Mouse (Mus musculus) lung, postnatal 4 days (tissue): ENCODE data around the gene Grik4.
A peak's percentile ranks its signal among the peaks of the same experiment; 100 is the strongest.

Experiments
- DNase-seq, 2 experiments: peaks; one replicate each; pipeline ENCODE4 v3.0.0; 2021

The Grik4 gene

DNA sequence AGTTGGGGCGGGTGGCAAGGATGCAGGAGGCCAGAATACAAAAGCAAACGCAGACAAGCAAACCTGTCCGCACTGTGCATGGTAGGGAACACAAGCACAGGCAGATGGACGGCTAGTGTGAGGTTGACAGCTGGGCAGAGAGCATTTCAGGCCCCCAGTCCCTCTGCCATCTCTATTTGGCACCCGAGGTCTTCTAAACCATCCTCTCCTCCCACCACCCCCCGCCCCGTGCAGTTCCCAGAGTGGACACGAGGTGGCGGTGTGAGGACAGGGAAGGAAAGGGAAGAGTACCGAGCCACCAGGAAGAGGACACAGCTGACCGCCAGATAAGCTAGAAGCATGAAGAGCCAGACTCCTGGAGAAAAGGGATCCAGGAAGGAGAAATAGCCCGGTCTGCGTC is 394.2 kb downstream of the Grik4 start:
- peak; percentile 69 to 82 for DNase-seq

DNA sequence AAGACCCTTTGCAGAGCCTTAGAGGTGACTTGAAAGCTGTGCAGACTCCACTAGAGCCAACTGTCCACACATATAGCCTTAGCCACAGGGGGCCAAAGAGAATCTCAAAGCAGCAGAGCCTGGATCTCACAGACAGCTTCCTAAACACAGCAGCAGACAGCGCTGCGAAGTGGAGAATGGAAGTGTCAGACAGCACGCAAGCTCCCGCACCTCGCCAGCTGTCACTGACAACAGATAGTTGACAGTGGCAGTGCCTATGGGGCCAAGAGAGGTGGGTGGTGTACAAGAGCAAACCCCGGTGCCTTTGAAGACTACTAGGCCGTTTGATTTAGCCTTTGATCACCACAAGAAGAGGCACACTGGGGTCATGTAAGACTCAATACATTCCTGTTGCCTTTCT is 395.3 kb downstream of the Grik4 start:
- DNase-seq: no peak

GRCm38 (mm10) chr9:42544521-42544920 is 399.8 kb downstream of the Grik4 start:
- no peak for DNase-seq

DNA sequence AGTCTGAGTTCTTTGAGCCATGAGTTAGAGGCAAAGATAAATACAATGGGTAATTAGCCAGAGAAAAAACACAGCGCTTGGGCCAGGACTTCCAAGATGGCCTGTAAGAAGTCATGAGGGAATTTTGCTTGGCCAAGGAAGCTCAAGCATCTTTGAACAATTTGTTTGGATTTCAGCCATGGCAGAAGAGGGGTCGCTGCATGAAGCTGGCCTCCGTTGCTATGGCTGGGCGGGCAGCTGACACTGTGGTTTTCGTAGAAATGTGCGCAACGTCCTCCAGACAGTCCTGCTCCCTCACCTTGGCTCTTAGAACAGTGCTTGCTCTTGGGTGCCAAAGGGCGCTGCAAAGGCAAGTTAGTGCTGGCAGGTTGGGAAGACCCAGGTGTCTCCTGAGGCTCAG is 410.8 kb downstream of the Grik4 start:
- no peak for DNase-seq

GRCm38 (mm10) chr9:42533041-42533440 is 411.3 kb downstream of the Grik4 start:
- DNase-seq: no peak

DNA sequence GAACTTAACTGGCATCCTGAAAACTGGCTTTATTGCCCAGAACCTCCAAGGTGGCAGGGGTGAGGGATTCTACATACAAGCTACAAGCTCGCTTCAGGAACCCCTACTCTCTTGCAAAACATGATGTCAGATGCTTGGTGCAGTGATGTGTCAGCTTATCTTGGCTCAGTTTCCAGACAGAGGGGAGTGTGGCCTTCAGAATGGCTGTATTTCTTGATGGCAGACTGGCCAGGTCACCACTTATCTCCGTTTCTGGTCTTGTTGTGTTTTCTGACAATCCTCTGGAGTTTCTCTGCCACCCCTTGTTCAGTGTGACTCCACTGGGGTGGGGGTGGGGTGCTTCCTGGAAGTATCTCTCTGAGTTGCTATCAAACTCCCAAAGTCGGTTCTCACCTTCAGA is 412.3 kb downstream of the Grik4 start:
- no peak for DNase-seq

- DNase-seq: no peak
Measured at GRCm38 (mm10) chr9:42530221-42531152, 413.8 kb downstream of the Grik4 start.

GRCm38 (mm10) chr9:42520587-42521084 is 423.7 kb downstream of the Grik4 start:
- DNase-seq: peak; percentile 47 to 70

- no peak for DNase-seq
Measured at GRCm38 (mm10) chr9:42518163-42518562, 426.1 kb downstream of the Grik4 start.

- DNase-seq: no peak
Measured at GRCm38 (mm10) chr9:42513159-42513558, 431.1 kb downstream of the Grik4 start.

- no peak for DNase-seq
Measured at GRCm38 (mm10) chr9:42512312-42512711, 432.0 kb downstream of the Grik4 start.

DNA sequence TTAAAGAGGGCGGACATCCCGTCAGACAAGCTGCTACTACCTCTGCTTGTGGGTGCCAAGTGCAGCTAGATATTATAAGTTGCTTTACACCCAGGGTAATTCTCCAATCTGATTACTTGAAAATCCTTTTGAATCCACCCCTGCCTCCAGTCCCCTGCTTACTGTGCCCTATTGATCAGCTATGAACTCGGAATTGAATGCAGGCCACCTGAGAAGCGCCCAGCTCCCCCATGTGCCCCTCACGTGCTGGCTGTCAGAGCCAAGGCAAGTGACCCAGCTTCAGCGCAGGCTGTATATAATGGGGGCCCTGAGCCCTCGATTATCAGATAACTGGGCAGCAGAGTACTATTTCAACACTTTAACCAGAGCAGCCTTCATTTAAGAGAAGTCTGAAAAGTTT is 436.1 kb downstream of the Grik4 start:
- no peak for DNase-seq

- no peak for DNase-seq
Measured at GRCm38 (mm10) chr9:42507709-42508108, 436.6 kb downstream of the Grik4 start, which contains the start of gene Tbcel. TSS of gene Tbcel (minus strand) at chr9:42507809.

- DNase-seq: no peak
Measured at GRCm38 (mm10) chr9:42507022-42507421, 437.3 kb downstream of the Grik4 start.

DNA sequence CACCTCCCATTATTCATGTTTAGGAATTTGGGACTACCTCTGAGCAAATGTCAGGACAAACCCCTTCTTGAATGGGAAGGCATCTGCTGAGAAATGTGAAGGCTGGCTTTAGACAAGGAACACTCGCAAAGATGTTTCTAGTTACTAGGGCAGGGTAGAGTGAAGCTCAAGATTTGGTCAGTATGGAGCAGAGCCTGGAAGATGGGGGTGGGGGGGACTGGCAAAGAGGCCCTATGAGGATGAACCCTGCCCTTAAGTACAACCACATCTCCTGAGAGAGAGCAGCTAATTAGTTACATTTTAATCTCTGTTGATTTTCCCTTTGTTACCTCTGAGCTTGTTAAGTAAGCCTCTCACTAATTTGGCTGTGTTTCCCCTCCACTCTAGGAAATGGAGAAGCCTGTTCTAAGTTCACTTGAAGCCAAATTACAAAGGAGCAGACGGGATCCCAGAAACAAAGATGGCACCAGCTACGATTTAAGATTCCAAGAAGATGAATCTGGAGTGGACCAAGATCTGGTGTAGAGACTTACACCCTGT is 439.3 kb downstream of the Grik4 start:
- no peak for DNase-seq

GRCm38 (mm10) chr9:42504559-42504958 is 439.7 kb downstream of the Grik4 start:
- no peak for DNase-seq

DNA sequence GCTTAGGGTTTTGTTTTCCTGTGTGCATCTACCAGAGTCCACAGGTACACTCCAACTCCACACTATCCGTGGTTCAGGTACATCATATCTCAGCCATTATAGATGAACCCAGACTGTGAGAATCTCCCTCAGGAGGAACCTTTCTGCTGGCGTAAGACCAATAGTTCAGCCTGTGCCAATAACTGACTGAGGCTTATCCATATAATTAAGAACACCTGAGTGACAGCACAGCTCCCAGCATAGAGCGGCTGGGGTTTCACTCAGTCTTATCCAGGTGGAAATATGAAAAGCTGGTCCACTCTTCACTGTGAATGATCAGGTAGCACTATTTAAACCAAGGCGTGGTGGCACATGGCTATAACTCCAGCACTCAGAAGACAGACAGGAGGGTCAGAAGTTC is 440.6 kb downstream of the Grik4 start:
- DNase-seq: no peak

DNA sequence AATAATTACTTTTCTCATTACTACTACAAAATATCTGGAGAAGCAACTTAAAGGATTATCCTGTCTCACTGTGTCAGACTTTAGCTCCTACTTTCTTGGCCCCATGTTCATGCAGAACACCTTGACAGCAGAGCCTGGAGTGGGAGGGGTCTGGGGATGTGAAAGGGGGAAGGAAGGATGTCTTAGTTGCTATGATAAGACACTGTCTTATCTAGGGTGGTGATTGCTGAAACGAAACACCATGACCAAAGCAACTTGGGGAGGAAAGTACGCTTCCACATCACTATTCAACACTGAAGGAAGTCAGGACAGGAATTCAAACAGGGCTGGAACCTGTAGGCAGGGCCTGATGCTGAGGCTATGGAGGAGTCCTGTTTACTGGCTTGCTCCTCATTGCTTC is 448.0 kb downstream of the Grik4 start:
- DNase-seq: no peak

GRCm38 (mm10) chr9:42491780-42492179 is 452.5 kb downstream of the Grik4 start:
- no peak for DNase-seq

DNA sequence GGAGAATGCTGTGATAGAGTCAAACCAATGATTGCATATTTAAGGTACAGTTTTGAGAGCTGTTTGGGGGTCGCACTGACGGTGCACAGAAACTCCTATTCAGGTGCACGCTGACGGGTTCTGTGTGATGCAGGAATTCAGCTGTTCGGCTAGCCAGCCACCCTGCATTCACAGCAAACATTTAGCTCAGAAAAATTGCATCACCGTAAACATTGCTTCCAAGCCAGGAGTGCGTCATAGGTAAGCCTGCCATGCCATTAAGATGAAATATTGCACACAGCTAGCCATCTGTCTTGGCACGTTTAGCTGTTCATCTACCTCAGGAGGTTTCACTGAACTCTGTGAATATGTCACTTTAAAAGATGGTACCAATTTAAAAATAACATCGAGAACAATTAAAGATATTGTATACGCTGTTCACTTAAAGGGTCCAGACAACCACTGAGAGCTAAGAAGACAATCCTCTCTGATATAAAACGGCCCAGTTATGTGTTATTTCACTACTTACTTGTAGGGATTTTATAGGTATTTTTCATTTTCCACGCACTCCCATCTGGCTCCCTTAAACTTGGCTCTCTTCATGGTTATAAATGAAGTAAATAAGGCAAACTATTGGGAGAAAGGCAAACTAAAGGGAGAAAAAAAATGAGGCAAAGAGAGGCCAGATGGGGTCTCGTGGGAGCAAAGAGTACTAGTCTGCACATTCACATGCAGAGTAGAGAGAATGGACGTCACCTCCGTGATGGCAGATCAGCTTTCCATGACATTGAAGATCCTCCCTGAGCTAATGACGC is 453.5 kb downstream of the Grik4 start:
- no peak for DNase-seq

- DNase-seq: no peak
Measured at GRCm38 (mm10) chr9:42488071-42488470, 456.2 kb downstream of the Grik4 start.

DNA sequence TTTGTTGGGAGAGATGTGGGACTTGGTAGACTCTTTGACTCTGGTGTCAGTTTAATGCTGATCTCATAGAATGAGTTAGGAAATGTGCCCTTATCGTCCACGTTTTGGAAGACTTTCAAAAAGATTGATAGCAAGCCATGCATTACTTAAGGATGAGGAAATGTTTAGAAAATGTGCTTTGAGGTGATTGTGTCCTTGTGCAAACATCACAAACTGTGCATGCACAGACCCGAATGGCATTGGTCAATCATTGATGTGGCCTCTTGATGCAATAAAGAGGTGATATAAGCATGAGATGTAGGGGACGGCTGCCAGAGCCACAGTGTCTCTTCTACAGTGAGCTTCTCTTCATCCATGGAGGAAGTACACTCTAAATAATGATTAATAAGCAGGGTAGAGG is 457.4 kb downstream of the Grik4 start:
- DNase-seq: no peak

DNA sequence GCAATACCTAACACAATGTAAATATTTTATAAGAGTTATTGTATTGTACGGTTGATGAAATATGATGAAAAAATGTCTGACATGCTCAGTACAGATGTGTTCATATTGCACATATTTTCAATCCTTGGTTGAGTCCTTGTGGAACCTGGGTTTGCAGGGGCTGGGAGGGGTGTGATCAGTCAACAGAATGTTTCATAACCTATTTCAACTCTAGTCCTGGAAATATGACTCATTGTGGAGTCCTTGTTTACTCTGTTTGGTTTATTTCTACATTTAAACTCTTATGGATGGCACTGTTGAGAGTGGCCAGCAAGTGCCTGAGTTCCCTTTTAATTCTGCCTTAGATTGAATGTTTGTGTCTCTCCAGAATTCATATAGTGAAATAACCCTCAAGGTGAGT is 459.6 kb downstream of the Grik4 start:
- DNase-seq: no peak
